Comparison of ENCODE assay signal across 37 mouse cellular contexts in the genomic region with DNA sequence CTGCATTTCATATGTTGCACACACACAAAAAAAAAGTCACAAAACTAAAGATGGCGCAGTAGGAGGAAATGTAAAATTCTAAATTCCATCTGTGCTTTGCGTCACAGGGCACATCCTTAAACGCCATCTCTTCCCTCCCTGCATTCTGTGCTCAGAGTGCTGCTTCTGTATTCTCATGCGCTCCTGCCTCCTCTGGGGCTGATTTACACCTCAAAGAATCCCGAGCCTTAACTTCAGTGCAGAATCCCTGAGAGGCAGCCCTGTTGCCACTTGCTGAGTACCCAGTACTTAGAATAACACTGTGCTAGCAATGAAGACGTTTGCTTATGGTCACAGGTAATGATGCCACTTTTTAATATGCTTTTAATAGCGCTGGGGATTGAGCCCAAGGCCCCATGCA. TPM values are rescaled to one million over a fixed set of nuclear protein-coding genes. Genes with fewer than 3 reads are reported as not detected.
"Had no signal": no experiment of that assay in that cellular context is flagged by ENCODE, and none has a peak within 500 bp of the region (broad histone marks: within the 10 kb centered on the region; RNA-seq: fewer than 3 reads in every experiment).

No protein-coding gene starts in this region.

- H3K36me3 ChIP-seq: heart, embryonic 13.5 days; heart, embryonic 15.5 days; hindbrain, embryonic 13.5 days; hindbrain, embryonic 15.5 days; limb, embryonic 10.5 days; limb, embryonic 12.5 days; liver, embryonic 13.5 days; liver, embryonic 15.5 days had no signal

- DNase-seq: gastrocnemius, postnatal 14 days; gastrocnemius, postnatal 36 days; heart, adult 11 months; heart, adult 2 months; heart, postnatal 14 days; heart, postnatal 36 days; kidney, adult 18-20 months; kidney, adult 8-10 months; kidney, postnatal 10 days; kidney, postnatal 25 days; kidney, postnatal 4 days; liver; liver, embryonic 13.5 days had no signal

- H3K9me3 ChIP-seq: heart, embryonic 13.5 days; heart, embryonic 15.5 days; hindbrain, embryonic 13.5 days; hindbrain, embryonic 15.5 days; limb, embryonic 10.5 days; limb, embryonic 12.5 days; liver, embryonic 13.5 days; liver, embryonic 15.5 days had no signal

- H3K27ac ChIP-seq: heart, adult 2 months; heart, embryonic 13.5 days; heart, embryonic 15.5 days; hindbrain, embryonic 13.5 days; hindbrain, embryonic 15.5 days; hindbrain, postnatal 0 days; layer of hippocampus, adult 2 months; left cerebral cortex, adult 2 months; limb, embryonic 10.5 days; limb, embryonic 12.5 days; liver, embryonic 13.5 days; liver, embryonic 15.5 days had no signal

- H3K9ac ChIP-seq: heart, embryonic 13.5 days; heart, embryonic 15.5 days; hindbrain, embryonic 13.5 days; hindbrain, embryonic 15.5 days; limb, embryonic 12.5 days; liver, embryonic 13.5 days; liver, embryonic 15.5 days had no signal

- H3K4me3 ChIP-seq: heart, adult 2 months; heart, embryonic 13.5 days; heart, embryonic 15.5 days; hindbrain, embryonic 13.5 days; hindbrain, embryonic 15.5 days; layer of hippocampus, adult 2 months; left cerebral cortex, adult 2 months; limb, embryonic 10.5 days; limb, embryonic 12.5 days; liver, embryonic 13.5 days; liver, embryonic 15.5 days had no signal

- H3K4me1 ChIP-seq: heart, embryonic 13.5 days; heart, embryonic 15.5 days; liver, embryonic 13.5 days; liver, embryonic 15.5 days had no signal

RNA-seq across cellular contexts. Expression of gene 4933416C03Rik, which starts 34.3 kb away (rescaled TPM):
- total RNA-seq: gastrocnemius, adult 8-10 months; gastrocnemius, postnatal 14 days; gastrocnemius, postnatal 36 days; heart, adult 2 months; heart, postnatal 14 days; heart, postnatal 36 days; hematopoietic stem cell, adult 5-6 weeks; hindbrain, postnatal 0 days; layer of hippocampus, adult 2 months; layer of hippocampus, postnatal 10 days; layer of hippocampus, postnatal 25 days; left cerebral cortex, adult 2 months; left cerebral cortex, postnatal 14 days; left cerebral cortex, postnatal 36 days had no signal
- polyA plus RNA-seq: heart, adult 2 months; heart, embryonic 11.5 days; heart, embryonic 13.5 days; heart, embryonic 15.5 days; heart, postnatal 0 days; hindbrain, embryonic 13.5 days; intestine, embryonic 14.5 days; intestine, embryonic 16.5 days; kidney, embryonic 14.5 days; kidney, embryonic 16.5 days; limb, embryonic 10.5 days; limb, embryonic 12.5 days; limb, embryonic 14.5 days; liver, embryonic 11.5 days; liver, embryonic 13.5 days; liver, embryonic 15.5 days had no signal
